Mouse (Mus musculus) stomach, embryonic 16.5 days (tissue): ENCODE measurements at regions not wholly inside any gene's neighbourhood (a gene's known extent, or its start where the extent isn't known, plus 50 kb on each side); places are given as distances from the start of the nearest gene placed in this dataset.

Source experiments
- ATAC-seq: fragments of 200-750 bp; cut with Nextera tagmentation; 2 replicates; pipeline ENCODE4 v1.8.0; 2017; ENCODE audit warnings: moderate number of reproducible peaks, moderate TSS enrichment; ENCODE audit not compliant: insufficient read depth, low FRiP score
- H3K27ac ChIP-seq: fragments of 300-500 bp; sonication (generic); 2 replicates; pipeline ENCODE4 v1.5.1; 2014; ENCODE audit warnings: low read length
- H3K27me3 ChIP-seq: fragments of 300-500 bp; sonication (generic); 2 replicates; pipeline ENCODE4 v1.6.1; 2014; ENCODE audit warnings: low read length, control low read depth, mixed read lengths; ENCODE audit not compliant: control insufficient read depth, insufficient read depth
- H3K36me3 ChIP-seq: fragments of 300-500 bp; sonication (generic); 2 replicates; pipeline ENCODE4 v1.6.1; 2014; ENCODE audit warnings: low read length; ENCODE audit not compliant: control insufficient read depth, insufficient read depth
- H3K4me1 ChIP-seq: fragments of 300-500 bp; sonication (generic); 2 replicates; pipeline ENCODE4 v1.6.1; 2014; ENCODE audit warnings: low read length, control low read depth, mixed read lengths; ENCODE audit not compliant: control insufficient read depth, insufficient read depth
- H3K4me2 ChIP-seq: fragments of 300-500 bp; sonication (generic); 2 replicates; pipeline ENCODE4 v1.6.1; 2014; ENCODE audit warnings: low read depth, low read length, mixed read lengths
- H3K4me3 ChIP-seq: fragments of 300-500 bp; sonication (generic); replicated peaks from 2 replicates; pipeline ENCODE4 v1.5.1; 2014; ENCODE audit warnings: mild to moderate bottlenecking, low read length
- H3K9ac ChIP-seq: fragments of 300-500 bp; sonication (generic); 2 replicates; pipeline ENCODE4 v1.6.1; 2014; ENCODE audit warnings: low read length
- H3K9me3 ChIP-seq: fragments of 300-500 bp; sonication (generic); replicated peaks from 2 replicates; pipeline ENCODE4 v1.6.1; 2016; ENCODE audit warnings: low read length, control low read depth; ENCODE audit not compliant: control insufficient read depth
- WGBS: fragments of 180-500 bp; shearing (Covaris S2); extraction: QIAGEN DNeasy Blood & Tissue Kit; methylation state at CpG from one replicate; pipeline ENCODE4 v1.1.7; 2014; 5-methylcytosine and 5-hydroxymethylcytosine counted together

DNA sequence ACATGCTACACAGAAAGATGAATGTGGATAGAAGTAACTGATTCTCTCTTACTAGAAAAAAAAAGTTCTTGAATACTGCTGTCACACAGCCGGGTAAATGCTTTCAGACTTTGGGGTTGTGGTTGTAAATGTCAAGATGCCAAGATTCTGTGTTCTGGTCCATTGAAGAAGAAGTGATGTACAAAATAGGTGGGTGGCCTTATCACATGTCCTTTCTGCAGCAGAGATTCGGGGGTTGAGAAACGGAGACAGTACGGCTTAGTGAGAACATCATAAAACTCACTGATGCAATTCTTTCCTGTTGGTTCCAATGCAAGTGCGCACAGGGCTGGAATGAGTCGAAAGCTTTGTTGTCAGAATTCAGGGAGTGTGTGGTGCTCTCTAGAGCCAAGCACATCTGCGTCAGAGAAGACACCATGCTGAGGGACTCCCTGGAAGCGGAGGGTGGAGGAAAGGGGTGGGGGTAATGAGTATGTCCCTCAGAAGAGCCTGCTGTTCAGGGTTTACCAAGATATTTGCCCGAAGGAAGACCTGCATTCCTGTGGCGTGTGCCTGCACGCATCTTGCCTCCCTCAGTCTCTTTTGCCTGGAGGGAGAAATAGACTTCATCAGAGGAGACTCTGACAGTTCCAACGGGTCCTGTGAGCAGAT lies 160.1 kb downstream of the Kcna5 start:
- H3K27me3 ChIP-seq, result no peaks in the 10 kb centered on the region
- no peak overlapping the region for H3K9ac ChIP-seq
- no peak overlapping the region for H3K4me2 ChIP-seq
- 68% methylated on average over 12 of the region's 12 CpGs for WGBS
- H3K4me3 ChIP-seq, result no peak overlapping the region
- no peak for ATAC-seq
- no peaks in the 10 kb centered on the region for H3K4me1 ChIP-seq
- no peaks in the 10 kb centered on the region for H3K9me3 ChIP-seq
- no peak overlapping the region for H3K27ac ChIP-seq
- H3K36me3 ChIP-seq, result no peaks in the 10 kb centered on the region

DNA sequence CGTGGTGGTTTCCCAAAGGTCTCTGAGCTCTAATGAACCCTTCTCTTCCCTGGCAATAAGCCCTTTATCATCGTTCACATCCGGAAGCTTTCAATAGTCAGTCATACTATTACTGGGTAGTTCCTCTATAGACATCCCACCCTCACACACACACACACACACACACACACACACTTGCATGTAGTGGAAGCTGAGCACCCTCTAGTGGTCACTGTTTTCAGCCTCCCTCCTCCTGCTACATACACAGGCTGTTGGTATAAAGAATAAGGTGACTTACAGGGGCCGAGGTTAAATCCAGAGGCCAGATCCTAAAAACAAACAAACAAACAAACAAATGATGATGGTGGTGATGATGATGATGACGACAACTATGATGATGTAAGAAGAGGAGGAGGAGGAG lies 163.2 kb downstream of the Kcna5 start:
- 0 out of 2 replicates have a peak, but pooled peaks have one; percentile 44 for ATAC-seq
- Histone ChIP-seq H3K4me3 (no peak overlapping the region), H3K9me3 (no peaks in the 10 kb centered on the region), H3K27me3 (no peaks in the 10 kb centered on the region), H3K9ac (no peak overlapping the region), H3K27ac (no peak overlapping the region), H3K36me3 (no peaks in the 10 kb centered on the region), H3K4me1 (no peaks in the 10 kb centered on the region), H3K4me2 (no peak overlapping the region)
- WGBS, result 58% methylated on average over 5 of the region's 5 CpGs

DNA sequence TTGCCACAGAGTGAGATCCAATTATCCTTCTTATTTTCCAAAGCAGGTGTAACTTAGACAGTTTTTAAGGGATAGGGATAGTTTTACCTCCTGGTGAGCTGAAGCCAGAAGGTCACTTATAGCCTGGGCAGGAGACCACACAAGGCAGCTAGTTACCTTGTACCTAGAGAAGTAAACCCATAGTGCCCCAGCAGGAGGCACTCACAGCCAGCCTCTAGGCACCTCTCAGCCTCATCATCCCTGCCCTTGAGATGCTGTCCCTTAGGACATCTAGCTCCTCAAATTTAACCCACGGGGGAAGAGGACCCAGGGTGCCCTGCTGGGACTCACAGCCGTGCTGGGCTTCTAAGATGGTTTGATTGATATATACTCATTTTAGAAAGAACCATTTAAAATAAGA lies 163.7 kb downstream of the Kcna5 start:
- no peak for ATAC-seq
- Histone ChIP-seq H3K27ac (no peak overlapping the region), H3K4me3 (no peak overlapping the region), H3K36me3 (no peaks in the 10 kb centered on the region), H3K4me1 (no peaks in the 10 kb centered on the region), H3K9me3 (no peaks in the 10 kb centered on the region), H3K9ac (no peak overlapping the region), H3K4me2 (no peak overlapping the region), H3K27me3 (no peaks in the 10 kb centered on the region)
- WGBS, result 80% methylated on average over 2 of the region's 2 CpGs

DNA sequence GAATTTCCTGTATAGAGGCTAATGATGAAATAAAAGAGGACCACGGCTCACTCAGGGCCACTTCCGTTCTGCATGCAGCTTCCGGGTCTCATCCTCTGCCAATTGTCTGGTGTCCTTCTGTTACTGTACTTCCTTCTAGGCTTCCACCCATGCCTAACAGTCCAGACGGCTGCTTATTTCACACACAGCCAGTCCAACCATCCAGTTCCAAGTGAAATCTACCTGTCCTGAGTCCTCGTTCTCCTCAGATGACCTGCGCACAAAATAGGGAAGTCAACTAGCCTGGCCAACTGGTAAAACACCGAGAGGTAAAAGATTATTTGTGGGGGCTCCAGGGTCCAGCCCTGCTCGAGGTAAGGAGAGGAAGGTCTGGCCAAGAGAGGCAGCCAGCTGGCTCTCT lies 169.7 kb downstream of the Kcna5 start:
- H3K27me3 ChIP-seq, result no peaks in the 10 kb centered on the region; the same call in 1 of the 2 replicates
- no peak for ATAC-seq
- H3K4me2 ChIP-seq, result no peak overlapping the region
- H3K4me1 ChIP-seq, result no peaks in the 10 kb centered on the region
- no peak overlapping the region for H3K4me3 ChIP-seq
- peak overlapping the region; percentile 58; the same call in 1 of the 2 replicates for H3K27ac ChIP-seq
- no peaks in the 10 kb centered on the region for H3K9me3 ChIP-seq
- no peaks in the 10 kb centered on the region for H3K36me3 ChIP-seq
- WGBS, result 82% methylated on average over 8 of the region's 8 CpGs
- H3K9ac ChIP-seq, result no peak overlapping the region

DNA sequence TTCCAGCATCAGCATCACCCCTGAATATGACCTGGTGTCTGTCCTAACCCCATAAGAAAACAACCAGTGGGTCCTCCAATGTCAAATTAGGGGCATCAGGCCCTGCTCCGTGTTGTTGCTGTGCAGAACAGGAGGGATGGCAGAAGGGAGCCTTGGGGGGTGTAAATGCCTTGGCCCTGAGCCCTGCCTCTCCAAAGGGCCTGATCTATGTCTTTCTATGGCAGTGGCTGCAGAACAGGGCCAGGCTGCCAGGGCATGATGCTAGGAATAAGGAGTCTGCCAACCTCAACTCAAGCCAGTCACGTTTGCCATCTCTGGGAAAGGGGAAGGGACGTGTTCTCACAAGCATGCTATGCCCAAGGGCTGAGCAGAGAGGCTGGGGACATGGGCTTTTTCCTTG lies 172.9 kb downstream of the Kcna5 start:
- no peak for ATAC-seq
- Histone ChIP-seq H3K27ac (no peak overlapping the region), H3K4me3 (no peak overlapping the region), H3K4me2 (no peak overlapping the region), H3K9ac (no peak overlapping the region), H3K27me3 (no peaks in the 10 kb centered on the region; the same call in 1 of the 2 replicates), H3K4me1 (no peaks in the 10 kb centered on the region), H3K36me3 (no peaks in the 10 kb centered on the region), H3K9me3 (no peaks in the 10 kb centered on the region)
- 83% methylated on average over 3 of the region's 3 CpGs for WGBS

DNA sequence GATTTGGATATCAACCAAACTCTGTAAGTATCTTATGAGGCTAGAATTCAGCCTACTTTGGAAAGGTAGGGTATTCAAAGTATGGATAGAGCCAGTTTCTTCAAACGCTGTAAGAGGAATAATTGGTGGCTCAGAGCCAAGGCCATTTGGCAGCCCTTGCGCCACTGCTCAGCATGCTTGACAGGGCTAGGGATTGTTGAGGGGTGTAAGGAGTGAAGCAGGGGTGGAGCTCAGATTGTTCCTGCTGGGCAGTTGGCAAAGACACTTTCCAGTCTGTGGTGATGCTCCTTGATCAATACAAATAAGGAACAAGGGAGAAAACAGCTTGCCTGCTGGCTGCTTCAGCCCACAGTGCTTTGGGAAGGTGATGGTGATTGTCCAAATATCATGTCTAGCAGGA lies 181.9 kb downstream of the Kcna5 start:
- Histone ChIP-seq H3K27ac (no peak overlapping the region), H3K4me2 (no peak overlapping the region), H3K9me3 (no peaks in the 10 kb centered on the region), H3K27me3 (no peaks in the 10 kb centered on the region), H3K4me1 (no peaks in the 10 kb centered on the region), H3K4me3 (no peak overlapping the region), H3K9ac (no peak overlapping the region), H3K36me3 (no peaks in the 10 kb centered on the region)
- ATAC-seq, result no peak
- 25% methylated on average over 2 of the region's 2 CpGs for WGBS

DNA sequence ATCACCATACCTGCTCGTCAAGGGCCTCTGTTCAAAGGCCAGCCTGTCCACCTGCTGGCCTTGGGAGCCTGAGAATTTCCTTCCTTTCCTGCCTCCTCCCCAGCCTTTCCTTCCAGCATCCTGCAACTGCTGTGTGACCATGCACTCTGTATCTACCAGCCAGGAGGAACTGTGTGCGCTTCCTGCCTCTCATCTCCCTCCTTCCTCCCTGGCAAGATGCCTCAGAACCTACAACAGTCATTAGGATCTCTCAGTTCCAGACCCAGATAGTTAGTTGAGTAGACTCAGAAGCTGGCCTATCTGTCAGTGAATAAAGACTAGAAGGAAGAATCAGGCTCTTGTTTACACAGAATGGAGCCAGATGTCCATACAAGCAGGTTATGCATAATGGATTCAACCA lies 183.8 kb upstream of the Ntf3 start:
- H3K36me3 ChIP-seq, result no peaks in the 10 kb centered on the region
- H3K9me3 ChIP-seq, result no peaks in the 10 kb centered on the region
- H3K4me1 ChIP-seq, result no peaks in the 10 kb centered on the region
- H3K9ac ChIP-seq, result no peak overlapping the region
- no peak overlapping the region for H3K27ac ChIP-seq
- no peak overlapping the region for H3K4me3 ChIP-seq
- no peaks in the 10 kb centered on the region for H3K27me3 ChIP-seq
- ATAC-seq, result no peak
- 58% methylated on average over 2 of the region's 2 CpGs for WGBS
- H3K4me2 ChIP-seq, result no peak overlapping the region

DNA sequence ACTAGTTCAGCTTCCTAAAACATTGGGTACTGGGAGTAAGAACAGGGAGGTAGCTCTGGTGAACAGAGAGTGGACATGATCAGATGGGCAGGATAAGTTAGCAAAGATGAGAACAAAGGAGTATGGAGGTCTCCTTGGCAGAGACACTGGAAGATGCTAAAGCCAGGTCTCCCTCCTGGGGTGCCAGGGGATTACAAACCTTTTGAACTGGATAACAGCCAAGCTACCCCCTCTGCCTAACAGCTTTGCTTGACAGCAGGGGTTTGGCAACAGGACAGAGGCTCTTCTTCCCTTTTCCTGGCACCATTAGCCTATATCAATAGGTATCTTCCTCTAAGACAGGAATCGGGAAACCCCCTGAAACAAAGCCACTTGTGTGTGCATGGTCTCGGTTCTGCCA lies 183.2 kb upstream of the Ntf3 start:
- no peak overlapping the region for H3K27ac ChIP-seq
- 45% methylated on average over 2 of the region's 2 CpGs for WGBS

DNA sequence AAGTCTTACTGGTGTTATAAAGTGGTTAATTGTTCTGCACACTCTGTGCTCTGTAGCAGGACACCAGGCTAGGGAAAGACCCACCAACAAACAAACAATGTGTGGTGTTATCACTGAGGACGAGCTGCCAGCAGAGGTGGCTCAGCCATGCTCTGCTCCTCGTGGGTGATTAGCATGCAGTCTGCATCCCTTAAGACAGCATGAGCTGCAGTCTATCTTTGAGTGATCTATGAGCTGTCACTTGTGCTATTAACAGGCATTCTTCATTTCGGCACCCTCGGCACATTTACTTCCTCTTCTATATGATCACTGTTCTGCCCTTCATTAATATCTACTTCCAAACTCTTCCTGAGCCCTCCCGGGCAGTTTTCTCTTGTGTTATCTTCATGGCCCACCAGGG lies 178.5 kb upstream of the Ntf3 start:
- WGBS, result 35% methylated on average over 5 of the region's 5 CpGs
- no peak for ATAC-seq
- no peak overlapping the region for H3K4me2 ChIP-seq

More for the DNA sequence above, 183.2 kb upstream of the Ntf3 start:
- ATAC-seq, result no peak
- Histone ChIP-seq H3K36me3 (no peaks in the 10 kb centered on the region), H3K9ac (no peak overlapping the region), H3K4me2 (no peak overlapping the region), H3K27me3 (no peaks in the 10 kb centered on the region), H3K9me3 (no peaks in the 10 kb centered on the region), H3K4me3 (no peak overlapping the region), H3K4me1 (no peaks in the 10 kb centered on the region)

More for the DNA sequence above, 178.5 kb upstream of the Ntf3 start:
- Histone ChIP-seq H3K4me3 (no peak overlapping the region), H3K27ac (no peak overlapping the region), H3K36me3 (no peaks in the 10 kb centered on the region), H3K27me3 (no peaks in the 10 kb centered on the region), H3K4me1 (no peaks in the 10 kb centered on the region), H3K9me3 (no peaks in the 10 kb centered on the region), H3K9ac (no peak overlapping the region)
